Mouse (Mus musculus) E14TG2a.4 (cell line): ENCODE results near the gene Eipr1.

Source experiments
- H3K27me3 ChIP-seq: 2 replicates; pipeline ENCODE4 v1.6.1; 2014; ENCODE audit warnings: low read length, control low read depth; ENCODE audit not compliant: insufficient read depth
- H3K36me3 ChIP-seq: 2 replicates; pipeline ENCODE4 v1.6.1; 2014; ENCODE audit warnings: low read length, control low read depth; ENCODE audit not compliant: insufficient read depth
- H3K4me1 ChIP-seq: replicated peaks from 2 replicates; pipeline ENCODE4 v1.6.1; 2014; ENCODE audit warnings: low read depth, low read length, control low read depth
- H3K4me3 ChIP-seq: replicated peaks from 2 replicates; pipeline ENCODE4 v1.5.1; 2014; ENCODE audit warnings: mild to moderate bottlenecking, low read length
- H3K9me3 ChIP-seq: 2 replicates; pipeline ENCODE4 v1.6.1; 2014; ENCODE audit warnings: low read length, control low read depth
- CTCF ChIP-seq: conservative IDR thresholded peaks from 2 replicates; pipeline ENCODE4 v1.5.1; 2014; ENCODE audit warnings: low read length
- NANOG ChIP-seq: IDR thresholded peaks from 2 replicates; pipeline ENCODE4 v1.6.1; 2014; ENCODE audit warnings: borderline replicate concordance, low read length, mixed read lengths
- POU5F1 ChIP-seq: IDR thresholded peaks from 2 replicates; pipeline ENCODE4 v1.6.1; 2014; ENCODE audit warnings: low read length, borderline replicate concordance

Eipr1 gene

DNA sequence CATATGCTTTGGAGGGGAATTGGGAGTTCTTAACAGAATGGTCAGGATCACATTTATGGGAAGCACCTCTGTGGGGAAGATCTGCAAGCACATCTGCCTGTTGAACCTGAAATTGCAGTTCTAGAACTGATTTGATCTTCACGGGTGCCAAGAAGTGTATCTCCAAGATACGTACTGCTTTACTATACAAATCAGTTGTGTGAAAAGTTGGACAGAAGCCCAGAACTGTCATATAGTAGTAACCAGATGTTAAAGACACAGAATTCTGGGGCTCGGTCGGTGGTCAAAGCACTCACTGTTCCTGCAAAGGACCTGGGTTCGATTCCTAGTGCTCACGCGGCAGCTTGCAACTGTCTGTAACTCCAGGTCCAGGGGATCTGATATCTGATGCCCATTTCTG lies 87.4 kb downstream of the Eipr1 start:
- Histone ChIP-seq H3K4me1 (peaks cover 6% of the 10 kb centered on the region; the same call in 1 of the 2 replicates), H3K4me3 (no peak overlapping the region), H3K36me3 (no peaks in the 10 kb centered on the region), H3K27me3 (no peaks in the 10 kb centered on the region), H3K9me3 (no peaks in the 10 kb centered on the region)
- TF ChIP-seq POU5F1 (no peak), NANOG (no peak), CTCF (no peak)

DNA sequence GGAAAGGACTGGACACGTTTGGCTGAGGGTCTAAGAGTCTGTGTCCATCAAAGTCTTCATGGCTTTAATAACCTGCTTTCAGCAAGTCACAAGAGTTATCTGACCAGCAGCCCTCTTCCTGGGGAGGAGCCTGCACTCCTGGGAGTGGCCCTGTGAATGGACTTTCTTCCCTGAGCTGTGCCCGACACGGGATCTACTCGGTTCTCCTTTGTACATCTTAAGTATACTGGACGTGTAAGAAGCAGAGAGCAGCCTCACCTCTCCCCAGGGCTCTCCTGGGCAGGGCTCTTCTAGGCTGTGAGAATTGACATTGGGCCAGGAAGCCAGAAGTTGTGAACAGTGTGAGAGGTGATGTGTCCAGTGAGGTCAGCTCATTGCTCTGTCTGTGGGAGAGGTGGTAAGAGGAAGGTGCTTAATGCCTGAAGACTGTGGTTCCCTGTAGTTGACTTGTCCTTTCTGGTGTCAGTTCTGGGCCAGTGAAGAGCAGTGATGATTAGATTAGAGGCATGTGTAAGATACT lies 89.6 kb downstream of the Eipr1 start:
- H3K9me3 ChIP-seq: no peaks in the 10 kb centered on the region
- no peaks in the 10 kb centered on the region for H3K36me3 ChIP-seq
- TF ChIP-seq NANOG (no peak), POU5F1 (no peak), CTCF (no peak)
- no peaks in the 10 kb centered on the region for H3K27me3 ChIP-seq
- H3K4me3 ChIP-seq: no peak overlapping the region
- H3K4me1 ChIP-seq: no peaks in the 10 kb centered on the region

DNA sequence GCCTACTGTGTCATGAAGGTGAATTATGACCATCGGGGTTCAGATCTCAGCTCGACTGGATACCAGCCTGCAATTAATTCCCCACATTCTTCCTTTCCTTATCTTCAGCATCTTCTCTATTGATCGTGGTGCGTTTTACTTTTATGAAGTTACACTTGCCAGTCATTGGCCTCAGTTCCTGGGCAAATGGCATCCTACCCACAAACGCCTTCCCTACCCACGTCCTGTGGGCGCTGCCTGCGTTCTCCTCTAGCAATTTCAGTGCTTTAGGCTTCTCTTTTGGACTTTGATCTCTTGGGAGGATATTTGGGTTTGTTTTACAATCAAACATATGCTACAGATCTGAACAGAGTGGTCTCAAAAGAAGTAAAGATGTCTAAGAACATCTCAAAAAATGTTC lies 94.2 kb downstream of the Eipr1 start:
- Histone ChIP-seq H3K9me3 (no peaks in the 10 kb centered on the region), H3K36me3 (peaks cover 25% of the 10 kb centered on the region), H3K4me3 (no peak overlapping the region), H3K27me3 (no peaks in the 10 kb centered on the region), H3K4me1 (no peaks in the 10 kb centered on the region)
- no peak for TF ChIP-seq POU5F1
- no peak for TF ChIP-seq CTCF
- no peak for TF ChIP-seq NANOG

DNA sequence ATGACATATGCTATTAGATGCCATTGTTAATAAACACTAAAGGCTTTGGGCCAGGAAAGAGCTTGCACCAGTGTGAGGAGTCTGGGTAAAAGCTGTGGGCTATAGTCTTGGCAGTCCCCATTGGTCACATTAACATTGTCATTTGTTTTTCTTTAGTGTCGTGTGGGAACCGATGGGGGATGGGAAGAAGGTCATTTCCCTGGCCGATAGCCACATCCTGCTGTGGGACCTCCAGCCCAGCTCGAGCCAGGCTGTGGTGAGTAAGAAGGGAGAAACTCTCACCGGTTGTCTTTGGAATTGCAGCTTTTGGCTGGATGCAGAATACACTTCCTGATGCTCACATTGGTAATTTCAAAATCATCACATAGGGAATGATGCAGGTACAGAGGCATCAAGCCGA lies 95.8 kb downstream of the Eipr1 start:
- H3K27me3 ChIP-seq: no peaks in the 10 kb centered on the region
- H3K36me3 ChIP-seq: peaks cover 25% of the 10 kb centered on the region
- no peaks in the 10 kb centered on the region for H3K4me1 ChIP-seq
- no peaks in the 10 kb centered on the region for H3K9me3 ChIP-seq
- no peak for TF ChIP-seq CTCF
- TF ChIP-seq NANOG: no peak
- no peak for TF ChIP-seq POU5F1
- no peak overlapping the region for H3K4me3 ChIP-seq

DNA sequence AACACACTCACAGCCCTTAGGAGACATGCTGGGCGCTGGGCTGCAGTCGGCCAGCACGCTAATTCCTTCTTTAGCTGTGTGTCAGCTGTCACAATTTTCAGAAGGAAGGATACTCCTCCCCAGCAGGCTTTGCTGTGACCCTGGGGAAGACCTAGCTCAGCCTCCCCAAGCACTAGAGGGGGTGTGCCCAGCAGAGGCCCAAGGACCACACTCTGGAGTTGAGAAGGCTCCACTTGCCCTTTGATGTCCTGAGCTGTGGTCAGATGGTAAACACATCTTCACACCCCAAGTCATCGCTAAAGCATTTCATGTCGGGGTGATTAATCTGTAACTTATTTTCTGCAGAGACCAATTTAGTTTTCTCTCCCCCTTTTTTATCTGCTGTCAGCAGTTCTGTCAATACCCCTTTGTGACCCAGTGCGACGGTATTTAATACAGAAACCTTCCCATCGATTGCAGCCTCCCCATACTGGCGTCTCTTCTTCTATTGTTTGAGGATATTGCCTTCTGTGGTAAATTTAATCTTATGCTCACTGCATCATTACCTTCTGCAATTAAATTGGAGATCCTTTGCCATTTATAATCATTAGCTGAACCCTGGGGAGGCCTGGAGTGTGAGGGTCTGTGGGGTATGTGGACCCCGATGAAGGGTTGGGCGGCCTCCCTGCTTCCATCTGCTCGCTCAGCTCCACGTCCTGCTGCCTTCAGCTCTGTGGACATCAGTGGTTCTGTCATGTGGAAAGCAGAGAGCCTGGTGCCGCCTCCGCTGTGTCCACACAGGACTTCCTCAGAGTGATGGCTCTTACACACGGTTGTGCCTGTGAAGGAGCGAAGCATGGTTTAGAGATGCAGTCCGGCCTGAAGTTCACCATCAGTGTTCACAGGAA lies 97.4 kb downstream of the Eipr1 start:
- TF ChIP-seq POU5F1 (no peak), CTCF (no peak), NANOG (no peak)
- H3K36me3 ChIP-seq: peaks cover 25% of the 10 kb centered on the region

DNA sequence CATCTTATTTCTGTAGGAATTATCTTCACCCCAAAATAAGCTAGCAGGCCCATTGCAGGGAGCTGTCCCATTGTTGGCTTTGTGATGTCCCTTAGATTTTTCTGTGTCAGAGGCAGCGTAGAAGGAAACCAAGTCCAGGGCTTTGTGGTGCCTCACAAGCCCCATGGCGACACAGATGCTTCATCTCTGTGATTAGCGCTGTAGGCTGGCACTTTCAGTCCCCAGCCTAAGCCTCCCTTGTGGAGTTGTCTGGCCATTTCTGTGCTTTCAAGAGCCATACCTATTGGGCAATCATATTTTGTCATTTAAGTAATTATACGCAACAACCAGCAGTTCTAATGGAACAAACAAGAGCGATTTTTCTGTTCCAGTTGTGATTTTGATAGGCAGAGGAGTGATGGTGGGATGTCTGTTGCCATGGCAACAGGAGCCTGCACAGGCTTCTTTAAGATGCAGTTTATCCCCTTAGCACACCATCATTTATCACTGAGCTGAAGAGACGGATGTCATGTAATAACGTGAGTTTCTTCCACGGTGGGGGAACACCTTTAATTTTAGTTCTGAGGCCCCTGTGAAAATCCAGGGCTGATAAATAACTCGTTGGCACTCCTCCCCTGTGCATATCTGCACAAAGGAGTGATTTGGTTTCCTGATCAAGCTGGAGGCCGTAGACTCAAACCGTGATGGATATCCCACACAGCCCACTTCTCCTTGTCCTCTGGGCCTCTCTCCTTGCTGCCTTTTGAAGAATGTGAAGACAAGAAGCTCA lies 108.1 kb downstream of the Eipr1 start:
- H3K9me3 ChIP-seq: no peaks in the 10 kb centered on the region
- H3K4me1 ChIP-seq: no peaks in the 10 kb centered on the region
- H3K4me3 ChIP-seq: no peak overlapping the region
- peaks cover 49% of the 10 kb centered on the region for H3K36me3 ChIP-seq
- H3K27me3 ChIP-seq: no peaks in the 10 kb centered on the region
- no peak for TF ChIP-seq NANOG
- no peak for TF ChIP-seq CTCF
- no peak for TF ChIP-seq POU5F1

More for the DNA sequence above, 97.4 kb downstream of the Eipr1 start:
- Histone ChIP-seq H3K9me3 (no peaks in the 10 kb centered on the region), H3K4me1 (no peaks in the 10 kb centered on the region), H3K27me3 (no peaks in the 10 kb centered on the region), H3K4me3 (no peak overlapping the region)

DNA sequence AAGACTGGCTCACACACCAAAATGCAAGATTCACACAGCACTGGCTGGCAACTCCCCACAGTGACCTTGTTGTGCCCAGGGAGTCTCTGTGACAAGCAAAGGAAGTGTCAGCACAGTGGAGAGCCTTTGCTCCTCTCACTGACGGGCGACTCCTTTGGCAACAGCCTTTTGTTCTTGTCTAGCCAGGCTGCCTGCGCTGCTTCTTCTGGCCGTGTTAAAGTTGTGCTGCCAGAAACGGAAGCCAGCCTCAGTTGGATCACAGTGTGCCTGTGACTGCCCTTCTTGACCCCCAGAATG lies 108.6 kb downstream of the Eipr1 start:
- TF ChIP-seq NANOG (no peak), CTCF (no peak), POU5F1 (no peak)
- Histone ChIP-seq H3K4me1 (peaks cover 1% of the 10 kb centered on the region), H3K27me3 (no peaks in the 10 kb centered on the region), H3K9me3 (no peaks in the 10 kb centered on the region), H3K4me3 (no peak overlapping the region), H3K36me3 (peaks cover 49% of the 10 kb centered on the region)

DNA sequence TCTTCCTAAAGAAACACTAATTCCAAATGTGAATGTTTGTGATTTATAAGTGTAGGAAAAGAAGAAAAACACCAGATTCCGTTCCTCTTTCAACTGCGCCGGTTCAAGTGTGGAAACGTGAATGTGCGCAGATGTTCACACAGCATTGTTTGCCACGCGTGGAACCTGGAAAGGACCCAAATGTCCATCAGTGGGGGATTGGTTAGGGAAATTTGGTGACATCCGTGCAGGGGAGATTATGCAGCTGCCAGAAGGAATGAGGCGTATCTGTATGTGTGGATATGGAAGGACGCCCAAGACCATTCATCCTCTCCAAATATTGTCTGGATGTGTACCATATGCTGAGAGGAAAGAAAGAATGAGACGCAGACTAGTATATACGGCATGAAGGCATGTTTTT lies 111.7 kb downstream of the Eipr1 start:
- H3K36me3 ChIP-seq: peaks cover 73% of the 10 kb centered on the region
- no peaks in the 10 kb centered on the region for H3K27me3 ChIP-seq
- H3K9me3 ChIP-seq: no peaks in the 10 kb centered on the region
- H3K4me1 ChIP-seq: peaks cover 18% of the 10 kb centered on the region
- TF ChIP-seq CTCF (no peak), NANOG (no peak), POU5F1 (no peak)
- H3K4me3 ChIP-seq: no peak overlapping the region
